Mouse (Mus musculus) lung, embryonic 14.5 days (tissue): ENCODE results near the gene Tubb5. TPM values are rescaled to one million over a fixed set of nuclear protein-coding genes. Genes with fewer than 3 reads are reported as not detected.
A peak's percentile ranks its signal among the peaks of the same experiment; 100 is the strongest.

ENCODE experiments used
- ATAC-seq: fragments of 200-750 bp; cut with Nextera tagmentation; 2 replicates; pipeline ENCODE4 v1.8.0; 2017; ENCODE audit warnings: mild to moderate bottlenecking, moderate TSS enrichment, moderate library complexity; ENCODE audit not compliant: insufficient read depth
- DNase-seq: peaks from one replicate; pipeline ENCODE4 v3.0.0-alpha.2; 2015
- H3K27ac ChIP-seq: fragments of 300-500 bp; sonication (generic); 2 replicates; pipeline ENCODE4 v1.5.1; 2014; ENCODE audit warnings: low read depth, mild to moderate bottlenecking, moderate library complexity
- H3K27me3 ChIP-seq: fragments of 300-500 bp; sonication (generic); 2 replicates; pipeline ENCODE4 v1.6.1; 2014; ENCODE audit warnings: low read length, control low read depth; ENCODE audit not compliant: insufficient read depth
- H3K36me3 ChIP-seq: fragments of 300-500 bp; sonication (generic); 2 replicates; pipeline ENCODE4 v1.6.1; 2014; ENCODE audit warnings: control low read depth; ENCODE audit not compliant: insufficient read depth
- H3K4me1 ChIP-seq: fragments of 300-500 bp; sonication (generic); 2 replicates; pipeline ENCODE4 v1.6.1; 2014; ENCODE audit warnings: antibody characterized with exemption, control low read depth; ENCODE audit not compliant: insufficient read depth
- H3K4me2 ChIP-seq: fragments of 300-500 bp; sonication (generic); 2 replicates; pipeline ENCODE4 v1.6.1; 2014; ENCODE audit warnings: mild to moderate bottlenecking
- H3K4me3 ChIP-seq: fragments of 300-500 bp; sonication (generic); 2 replicates; pipeline ENCODE4 v1.5.1; 2014; ENCODE audit warnings: low read depth, low read length
- H3K9ac ChIP-seq: fragments of 300-500 bp; sonication (generic); 2 replicates; pipeline ENCODE4 v1.6.1; 2014
- H3K9me3 ChIP-seq: fragments of 300-500 bp; sonication (generic); 2 replicates; pipeline ENCODE4 v1.6.1; 2016; ENCODE audit warnings: low read depth, low read length, control low read depth
- CTCF ChIP-seq: IDR thresholded peaks from 2 replicates; pipeline ENCODE4 v1.5.1; 2016; ENCODE audit warnings: antibody characterized with exemption, low read depth
- WGBS: fragments of 180-500 bp; shearing (Covaris S2); extraction: QIAGEN DNeasy Blood & Tissue Kit; methylation state at CpG from one replicate; pipeline ENCODE4 v1.1.7; 2014; 5-methylcytosine and 5-hydroxymethylcytosine counted together
- polyA plus RNA-seq: library from polyadenylated mRNA; unstranded; fragments of >200 nt; fragmentation: Nextera tagmentation; extraction: Ambion mirVana; gene quantifications from 2 replicates; pipeline ENCODE4 v1.2.1, GENCODE M21; 2014

Tubb5 gene
- polyA plus RNA-seq, 1 experiment from 2014 or later = 1,206 TPM

- Histone ChIP-seq H3K4me2 (peak overlapping the region; percentile 92), H3K36me3 (peaks cover 66% of the 10 kb centered on the region), H3K9ac (peak overlapping the region; percentile 99), H3K4me3 (peak overlapping the region; percentile 92), H3K9me3 (no peaks in the 10 kb centered on the region), H3K27ac (no peak overlapping the region), H3K4me1 (no peaks in the 10 kb centered on the region; the same call in 1 of the 2 replicates), H3K27me3 (no peaks in the 10 kb centered on the region)
- WGBS = 66% methylated on average over 26 of the region's 26 CpGs
- no peak for ATAC-seq
- no peak for DNase-seq
- TF ChIP-seq CTCF = 0 out of 2 replicates have a peak, but pooled peaks have one; percentile 8
Observed at GRCm38 (mm10) chr17:35834696-35835422, 3.2 kb downstream of the Tubb5 start.

- Histone ChIP-seq H3K4me2 (peak overlapping the region; percentile 92), H3K27me3 (no peaks in the 10 kb centered on the region), H3K4me3 (no peak overlapping the region), H3K36me3 (peaks cover 66% of the 10 kb centered on the region), H3K9ac (peak overlapping the region; percentile 17; the same call in 1 of the 2 replicates), H3K4me1 (no peaks in the 10 kb centered on the region; the same call in 1 of the 2 replicates), H3K9me3 (no peaks in the 10 kb centered on the region), H3K27ac (no peak overlapping the region)
- ATAC-seq = no peak
- peak; percentile 15 for DNase-seq
- WGBS = 48% methylated on average over 5 of the region's 5 CpGs
- TF ChIP-seq CTCF = no peak
Observed at GRCm38 (mm10) chr17:35833894-35834293, 4.2 kb downstream of the Tubb5 start.

GRCm38 (mm10) chr17:35833239-35833751, 4.8 kb downstream of the Tubb5 start:
- WGBS = 12% methylated on average over 5 of the region's 5 CpGs
- ATAC-seq (no peak), DNase-seq (peak; percentile 65)
- Histone ChIP-seq H3K4me3 (no peak overlapping the region), H3K4me2 (no peak overlapping the region), H3K27ac (no peak overlapping the region), H3K9me3 (no peaks in the 10 kb centered on the region), H3K27me3 (no peaks in the 10 kb centered on the region), H3K36me3 (peaks cover 66% of the 10 kb centered on the region), H3K4me1 (no peaks in the 10 kb centered on the region; the same call in 1 of the 2 replicates), H3K9ac (no peak overlapping the region)
- TF ChIP-seq CTCF = no peak

- no peaks in the 10 kb centered on the region for H3K9me3 ChIP-seq
- peaks cover 70% of the 10 kb centered on the region for H3K36me3 ChIP-seq
- 56% methylated on average over 8 of the region's 8 CpGs for WGBS
- no peaks in the 10 kb centered on the region for H3K27me3 ChIP-seq
- DNase-seq (peak; percentile 16), ATAC-seq (no peak)
- no peak for TF ChIP-seq CTCF
- no peaks in the 10 kb centered on the region; the same call in 1 of the 2 replicates for H3K4me1 ChIP-seq
- no peak overlapping the region for H3K4me2 ChIP-seq
- no peak overlapping the region for H3K27ac ChIP-seq
- no peak overlapping the region for H3K4me3 ChIP-seq
- H3K9ac ChIP-seq = no peak overlapping the region
Observed at GRCm38 (mm10) chr17:35832400-35833238, 5.5 kb downstream of the Tubb5 start.

GRCm38 (mm10) chr17:35829737-35830136, 8.4 kb downstream of the Tubb5 start:
- WGBS = 3% methylated on average over 21 of the region's 21 CpGs
- ATAC-seq (peak; percentile 70), DNase-seq (peak; percentile 93)
- Histone ChIP-seq H3K4me1 (no peaks in the 10 kb centered on the region), H3K4me3 (0 out of 2 replicates have a peak overlapping the region, but pooled peaks have one; percentile 5), H3K9ac (no peak overlapping the region), H3K27me3 (no peaks in the 10 kb centered on the region), H3K9me3 (no peaks in the 10 kb centered on the region), H3K4me2 (peak overlapping the region; percentile 8; the same call in 1 of the 2 replicates), H3K27ac (no peak overlapping the region), H3K36me3 (peaks cover 69% of the 10 kb centered on the region)
- TF ChIP-seq CTCF = peak; percentile 97

- DNase-seq (no peak), ATAC-seq (no peak)
- Histone ChIP-seq H3K9ac (no peak overlapping the region), H3K4me3 (no peak overlapping the region), H3K4me2 (no peak overlapping the region), H3K9me3 (no peaks in the 10 kb centered on the region), H3K4me1 (peaks cover 8% of the 10 kb centered on the region), H3K27ac (no peak overlapping the region), H3K27me3 (no peaks in the 10 kb centered on the region), H3K36me3 (peaks cover 26% of the 10 kb centered on the region)
- TF ChIP-seq CTCF = no peak
- 91% methylated on average over 13 of the region's 13 CpGs for WGBS
Observed at GRCm38 (mm10) chr17:35825109-35825850, 12.8 kb downstream of the Tubb5 start.
